Mouse (Mus musculus): Measurements from ENCODE around the gene C1qtnf1.

C1qtnf1 gene

DNA sequence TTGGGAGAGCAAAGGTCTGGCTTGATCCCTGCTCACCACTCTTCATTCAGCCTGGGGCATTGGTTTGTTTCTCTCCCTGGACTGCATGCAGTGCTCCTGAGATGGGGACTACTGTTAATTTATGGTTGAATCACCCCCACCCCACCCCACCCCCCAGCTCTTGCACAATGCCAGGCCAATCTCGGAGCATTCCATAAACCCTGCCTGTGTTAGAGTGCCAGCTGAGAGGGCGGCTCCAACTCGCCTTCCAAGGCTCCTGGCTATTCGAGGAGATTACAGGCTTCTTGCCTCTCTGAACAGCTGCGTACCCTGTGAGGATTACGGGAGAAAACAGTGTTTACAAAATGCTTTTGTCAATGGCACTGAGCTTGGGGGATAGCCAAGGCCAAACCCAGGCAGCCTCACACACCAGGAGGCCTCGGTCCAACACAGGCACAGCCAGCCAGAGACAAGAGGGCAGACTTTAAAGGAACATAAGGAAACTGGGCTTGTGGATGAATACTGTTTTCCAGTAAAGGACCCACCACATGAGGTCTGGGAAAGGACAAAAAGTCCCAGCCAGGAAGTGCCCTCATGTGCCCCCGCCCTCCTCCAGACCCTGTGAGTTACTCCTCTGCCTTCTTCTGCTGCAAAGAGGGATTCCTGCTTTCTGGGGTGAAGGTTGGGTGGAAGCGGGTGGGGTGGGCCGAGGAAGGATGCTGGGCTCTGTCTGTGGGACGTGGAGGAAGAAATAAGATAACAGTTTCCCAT lies 10.8 kb downstream of the C1qtnf1 start:
- DNase-seq: peak; percentile 96

DNA sequence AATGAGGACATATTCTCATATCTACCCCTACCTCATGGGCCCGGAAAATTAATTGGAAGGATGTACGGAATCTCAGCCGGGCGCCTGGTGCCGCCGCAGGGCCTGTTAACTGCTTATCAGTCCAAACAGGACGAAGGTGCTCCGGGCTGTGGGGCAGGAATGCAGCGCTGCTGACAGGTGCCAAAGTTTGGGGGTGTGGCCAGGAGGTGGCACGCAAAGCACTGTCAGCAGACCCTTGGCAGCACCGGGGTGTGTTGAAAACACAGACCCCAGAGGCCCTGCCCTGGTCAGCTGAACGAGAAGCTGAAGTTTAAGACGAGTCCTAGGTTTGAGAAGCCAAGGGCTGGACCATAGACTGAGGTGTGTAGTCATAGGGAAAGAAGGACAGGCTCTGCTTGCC lies 14.7 kb downstream of the C1qtnf1 start:
- DNase-seq: peak; percentile 95

DNA sequence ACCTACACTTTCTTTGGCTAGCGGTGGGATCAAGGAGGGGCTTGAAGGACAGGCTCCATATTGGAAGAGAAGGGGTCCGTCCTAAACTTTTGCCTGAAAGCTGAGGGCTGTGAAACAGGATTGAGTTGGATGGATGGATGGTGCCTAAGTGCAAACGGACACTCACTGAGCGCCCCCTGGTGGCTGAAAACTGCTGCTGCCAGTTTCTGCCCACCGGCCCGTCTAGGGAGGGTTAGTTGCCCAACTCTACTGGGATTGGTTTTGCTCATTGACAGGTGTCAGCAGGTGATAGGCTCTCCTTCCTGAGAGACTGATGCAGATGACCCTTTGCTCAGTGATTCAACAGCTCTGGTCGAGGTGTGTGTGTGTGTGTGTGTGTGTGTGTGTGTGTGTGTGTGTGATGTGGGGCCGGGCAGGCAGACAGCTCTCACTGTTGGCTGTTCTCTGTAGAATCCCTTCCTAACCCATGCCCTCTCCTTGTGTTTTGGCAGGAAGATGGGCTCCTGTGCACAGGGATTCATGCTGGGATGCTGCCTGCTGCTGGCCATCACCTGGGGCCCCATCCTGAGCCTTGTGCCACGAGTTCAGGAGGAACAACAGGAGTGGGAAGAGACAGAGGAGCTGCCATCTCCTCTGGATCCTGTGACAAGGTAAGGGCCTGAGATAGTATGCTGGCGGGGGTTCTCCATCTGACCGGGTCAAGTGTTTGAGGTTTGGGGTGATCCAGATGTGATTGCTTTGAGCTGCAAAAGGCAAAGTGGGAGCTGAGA lies 15.4 kb downstream of the C1qtnf1 start:
- DNase-seq: peak; percentile 95

DNA sequence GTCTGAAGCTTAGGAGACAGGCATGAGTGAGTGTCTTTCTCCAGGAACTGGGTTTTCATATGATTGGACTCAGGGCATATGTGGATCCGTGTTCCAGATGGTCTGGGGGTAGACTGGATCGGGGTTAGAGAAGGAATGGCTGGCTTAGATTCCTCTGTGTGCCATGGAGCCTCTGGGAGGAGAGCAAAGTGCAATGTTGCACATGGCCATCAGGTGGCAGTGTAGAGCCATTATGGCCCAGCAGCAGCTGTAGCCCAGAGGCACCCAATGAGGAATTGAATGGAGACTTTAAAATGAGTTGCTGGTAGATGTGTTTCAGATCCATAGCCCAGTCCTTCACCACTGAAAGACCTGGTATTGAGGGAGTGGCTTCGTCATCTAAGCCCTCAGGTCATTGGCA lies 17.8 kb downstream of the C1qtnf1 start:
- peak; percentile 95 for DNase-seq

DNA sequence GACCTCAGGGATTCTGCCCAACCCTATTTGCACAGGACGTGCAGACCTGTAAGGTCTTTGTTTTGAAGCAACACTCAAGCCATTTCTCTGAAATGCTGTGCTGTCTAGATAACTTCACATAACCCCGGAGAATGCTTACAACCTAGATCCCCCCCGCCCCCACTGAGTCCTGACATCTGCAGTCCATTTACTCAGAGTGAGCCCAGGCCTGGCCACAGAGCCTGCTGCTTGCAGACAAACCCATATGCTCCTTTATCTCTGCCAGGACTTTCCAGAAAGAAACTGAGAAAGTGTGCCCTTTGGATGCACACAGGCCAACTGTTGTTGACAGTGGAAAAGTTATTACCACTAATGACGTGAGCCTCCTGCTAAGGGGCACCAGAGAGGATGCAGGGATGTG lies 19.3 kb downstream of the C1qtnf1 start:
- no peak for DNase-seq

DNA sequence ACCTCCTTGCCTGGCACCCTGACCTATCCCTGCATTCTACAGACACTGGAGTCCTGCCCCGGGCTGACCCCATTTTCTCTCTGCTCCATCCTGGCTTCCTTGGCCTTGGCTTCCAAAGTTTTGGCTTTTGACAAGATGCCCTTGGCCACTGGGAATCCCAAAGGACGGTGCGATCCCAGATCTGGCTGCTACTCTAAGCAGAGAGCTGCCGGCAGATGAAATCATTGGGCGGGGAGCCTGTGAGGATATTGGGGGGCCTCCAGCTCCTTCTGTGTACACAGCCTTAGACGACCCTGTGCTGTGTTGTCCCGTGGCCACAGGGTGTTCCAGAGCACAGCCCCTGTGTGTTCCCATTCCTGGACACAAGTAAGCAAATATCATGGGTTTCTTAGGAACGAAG lies 20.4 kb downstream of the C1qtnf1 start:
- peak; percentile 99 for DNase-seq

DNA sequence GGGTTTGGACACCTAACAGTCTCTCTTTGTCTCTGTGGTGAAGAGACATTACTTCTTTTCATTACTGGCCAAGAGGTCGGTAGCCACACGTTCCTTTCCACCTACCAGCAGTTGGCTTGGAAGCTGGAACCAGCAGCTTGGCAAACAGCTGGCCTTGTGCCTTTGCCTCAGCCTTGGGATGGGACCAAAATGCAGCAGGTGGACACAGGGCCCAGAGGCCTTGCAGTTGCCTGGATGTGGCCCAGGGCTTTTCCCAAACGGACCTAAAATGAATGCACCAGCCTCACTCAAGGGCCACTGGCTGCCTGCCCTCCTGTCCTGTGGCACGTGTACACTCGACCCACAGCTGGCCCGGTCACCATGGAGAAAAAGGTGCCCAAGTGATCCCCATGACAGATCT lies 23.2 kb downstream of the C1qtnf1 start:
- no peak for DNase-seq

DNA sequence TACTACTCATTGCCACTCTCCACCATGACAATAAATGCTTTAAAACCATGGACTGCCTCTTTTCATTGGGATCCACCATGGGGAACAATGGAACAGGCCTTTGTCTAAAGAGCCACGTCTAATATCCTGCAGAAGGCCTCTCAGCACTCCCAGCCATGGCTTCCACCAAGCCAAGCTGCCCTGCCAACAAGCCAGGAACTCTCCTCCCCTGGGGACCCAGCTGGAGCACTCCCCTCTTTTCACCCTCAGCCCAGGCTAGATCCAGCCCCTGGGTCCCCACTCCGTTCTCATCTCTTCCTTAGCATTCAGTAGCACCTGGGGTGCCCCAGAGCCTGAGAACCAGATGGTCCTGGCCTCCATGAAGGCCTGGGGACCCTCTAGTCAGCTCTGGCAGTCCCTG lies 25.0 kb downstream of the C1qtnf1 start:
- DNase-seq: peak; percentile 96

DNA sequence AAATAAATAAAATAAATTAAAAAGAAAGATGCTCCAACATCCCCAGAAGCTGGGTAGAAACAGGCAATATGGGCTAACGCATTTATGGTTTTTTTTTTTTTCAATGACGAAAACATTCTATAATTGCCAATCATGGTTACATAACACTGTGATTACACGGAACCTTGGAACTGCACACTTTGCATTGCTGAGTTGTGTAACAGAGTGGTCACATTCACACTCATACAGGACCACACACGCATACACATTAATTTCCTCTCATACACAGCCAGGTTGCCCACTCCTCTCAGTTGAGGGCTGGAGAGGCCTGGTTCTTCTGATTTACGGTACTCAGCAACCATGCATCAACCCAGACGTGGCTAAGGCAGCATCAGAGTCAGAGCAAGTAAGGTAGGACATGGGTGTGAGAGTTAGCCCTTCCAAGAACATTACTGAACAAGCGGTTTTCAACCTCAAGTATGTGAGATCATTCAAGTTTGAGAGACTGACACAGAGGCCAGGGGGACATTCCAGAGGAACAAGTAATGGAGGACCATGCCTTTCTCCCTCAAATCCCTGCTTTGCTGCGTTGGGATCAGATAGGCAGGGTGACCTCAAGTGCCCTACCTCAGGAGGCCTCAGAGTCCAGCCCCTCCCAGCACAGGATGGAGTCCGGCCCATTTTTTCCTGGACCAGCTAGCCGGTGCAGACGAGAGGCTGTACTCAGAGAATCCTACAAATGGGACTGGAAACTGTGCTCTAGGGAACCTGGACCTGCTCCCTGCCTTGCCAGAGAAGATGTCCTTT lies 26.1 kb downstream of the C1qtnf1 start:
- peak; percentile 98 for DNase-seq

DNA sequence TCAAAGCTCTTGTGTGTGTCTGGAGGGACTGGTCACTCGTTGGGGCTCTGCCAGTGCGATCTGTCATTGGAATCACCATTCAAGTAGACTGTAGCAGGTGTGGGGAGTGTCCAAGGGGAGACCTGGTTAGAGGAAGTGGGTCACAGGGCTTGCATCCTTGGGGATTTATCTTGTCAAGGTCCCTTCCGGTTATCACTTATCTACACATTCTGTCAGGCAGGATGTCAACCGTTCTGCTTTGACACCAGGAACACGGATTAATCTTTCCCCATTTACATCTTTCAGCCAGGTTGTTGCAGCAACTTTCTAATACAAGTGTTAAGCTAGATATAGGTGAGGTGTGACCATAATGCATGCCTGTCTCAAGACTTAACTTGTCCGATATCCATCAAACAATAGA lies 27.8 kb downstream of the C1qtnf1 start:
- no peak for DNase-seq

DNA sequence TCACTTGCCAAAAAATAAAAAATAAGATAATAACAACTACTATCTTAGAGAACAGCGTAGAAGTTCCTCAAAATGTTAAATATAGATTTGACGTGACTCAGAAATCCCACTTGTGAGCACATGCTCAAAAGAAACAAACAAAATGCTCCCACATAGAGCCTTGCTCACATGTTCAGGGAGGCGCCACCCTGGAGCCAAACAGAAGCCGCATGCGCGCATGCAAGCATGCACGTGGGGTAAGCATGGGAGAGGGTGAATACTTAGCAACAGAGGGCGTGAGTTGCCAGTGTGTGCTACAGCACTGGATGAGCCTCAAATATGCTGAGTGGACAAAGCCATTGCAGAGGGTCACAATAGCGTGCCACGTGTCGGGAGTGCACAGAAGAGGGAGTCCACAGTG lies 28.9 kb downstream of the C1qtnf1 start:
- DNase-seq: peak; percentile 99

DNA sequence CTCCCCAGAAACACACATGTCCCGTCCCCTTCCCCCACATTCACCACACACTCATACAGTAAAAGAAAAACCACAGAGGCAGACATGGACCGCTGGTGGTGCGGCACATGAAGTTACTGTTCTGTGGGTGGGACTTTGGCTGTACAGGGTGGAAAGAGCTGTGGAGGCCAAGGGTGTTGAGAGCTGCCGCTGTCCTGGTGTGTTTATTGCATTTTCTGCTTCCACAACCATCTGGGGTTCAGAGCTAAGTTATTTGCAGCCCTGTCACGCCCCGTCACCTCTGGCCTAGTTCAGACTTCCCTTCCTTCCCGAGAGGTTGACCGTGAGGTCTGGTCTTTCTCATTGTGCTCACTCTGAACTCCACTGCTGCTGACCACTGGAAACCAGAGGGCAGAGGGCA lies 31.0 kb downstream of the C1qtnf1 start:
- DNase-seq: peak; percentile 99

DNA sequence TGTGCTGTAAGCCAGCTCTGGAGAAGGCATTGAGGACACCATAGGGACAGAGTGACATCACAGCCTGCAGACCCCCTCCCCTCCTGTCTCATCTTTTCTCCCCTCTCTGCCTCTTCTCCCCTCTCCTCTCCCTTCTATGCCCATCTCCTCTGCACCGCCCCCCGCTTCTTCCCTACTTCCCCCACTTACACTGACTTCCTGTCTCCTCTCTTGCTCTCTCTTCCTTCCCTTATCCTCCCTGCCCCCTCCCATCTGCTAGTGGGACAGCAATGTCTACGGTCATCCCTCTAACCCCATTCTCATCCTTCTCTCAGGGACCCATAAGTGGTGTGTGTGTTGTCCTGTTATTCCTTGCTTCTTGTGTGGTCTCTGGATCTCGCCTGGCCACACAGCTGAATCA lies 31.5 kb downstream of the C1qtnf1 start:
- peak; percentile 96 for DNase-seq

DNA sequence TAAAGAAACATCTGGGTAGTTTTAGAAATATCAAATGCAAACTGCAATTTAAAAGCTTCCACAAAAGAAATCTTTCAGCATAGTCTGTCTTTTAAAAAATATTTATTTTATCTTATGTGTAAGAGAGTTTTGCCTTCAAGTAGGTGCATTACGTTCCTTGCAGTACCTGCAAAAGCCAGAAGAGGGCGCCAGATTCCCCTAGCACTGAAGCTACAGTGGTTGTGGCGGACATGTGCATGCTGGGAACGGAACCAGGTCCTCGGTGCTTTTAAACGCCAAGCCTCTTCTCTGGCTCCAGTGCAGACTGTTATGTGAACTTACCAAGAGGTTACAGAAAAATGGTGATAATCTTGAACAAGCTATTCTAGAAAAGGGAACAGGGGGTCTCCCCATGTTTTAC lies 32.3 kb downstream of the C1qtnf1 start:
- DNase-seq: no peak

DNA sequence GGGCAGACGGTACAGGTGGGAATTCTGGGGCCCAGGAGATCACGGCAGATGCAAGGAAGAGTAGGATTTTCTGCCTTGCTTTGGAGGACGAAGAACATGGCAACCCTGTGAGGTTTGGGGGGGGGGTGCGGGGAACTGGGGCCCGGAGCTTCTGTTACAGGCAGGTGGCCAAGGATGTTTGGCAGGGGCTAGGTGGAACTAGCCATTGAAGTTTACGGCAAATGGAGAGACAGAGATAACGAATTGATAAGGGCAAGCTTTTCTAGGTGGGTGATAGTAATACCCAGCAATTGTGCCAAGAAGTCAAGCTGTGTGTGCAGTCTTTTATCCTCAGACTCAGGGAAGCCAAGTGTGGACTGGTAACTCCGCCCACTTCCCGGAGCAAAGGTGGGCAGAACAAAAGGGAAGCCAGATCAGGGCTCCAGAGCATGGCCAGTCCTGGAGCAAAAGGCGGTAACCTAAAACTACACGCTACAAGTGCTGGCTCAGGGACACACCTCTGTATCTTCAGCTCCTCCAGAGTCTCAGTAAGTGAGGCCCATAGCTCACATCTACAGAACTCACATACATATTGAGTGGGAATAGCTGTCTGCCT lies 39.5 kb downstream of the C1qtnf1 start:
- no peak for DNase-seq

DNA sequence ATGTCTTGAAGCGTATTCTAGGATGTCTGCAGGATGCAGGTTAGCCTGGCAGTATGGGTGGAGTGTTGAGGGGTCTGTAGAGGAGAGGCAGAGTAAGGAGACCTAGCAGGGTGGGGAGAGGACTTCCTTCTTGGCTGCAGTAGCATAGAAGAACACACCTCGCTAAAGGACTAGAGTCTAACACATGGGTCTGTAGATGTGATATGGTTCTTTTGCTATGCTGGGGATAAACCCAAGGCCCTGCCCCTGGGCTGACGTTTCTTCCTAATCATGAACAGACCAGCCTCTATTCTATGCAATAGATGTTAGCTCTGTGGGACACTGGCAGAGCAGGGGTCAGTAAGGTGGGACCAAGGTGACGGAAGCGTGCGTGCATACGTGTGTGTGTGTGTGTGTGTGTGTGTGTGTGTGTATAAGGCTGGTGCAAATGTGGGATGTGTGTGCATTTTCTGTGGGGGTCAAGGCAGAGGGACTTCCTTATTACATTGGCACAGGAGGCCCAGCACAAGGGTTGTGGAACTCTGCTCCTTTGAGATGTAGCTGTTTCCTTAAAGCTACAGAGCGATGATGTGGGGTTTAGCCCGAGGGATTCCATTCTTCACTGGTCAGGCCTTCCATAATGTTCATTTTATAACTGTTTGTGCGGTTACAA lies 41.6 kb downstream of the C1qtnf1 start:
- no peak for DNase-seq

DNA sequence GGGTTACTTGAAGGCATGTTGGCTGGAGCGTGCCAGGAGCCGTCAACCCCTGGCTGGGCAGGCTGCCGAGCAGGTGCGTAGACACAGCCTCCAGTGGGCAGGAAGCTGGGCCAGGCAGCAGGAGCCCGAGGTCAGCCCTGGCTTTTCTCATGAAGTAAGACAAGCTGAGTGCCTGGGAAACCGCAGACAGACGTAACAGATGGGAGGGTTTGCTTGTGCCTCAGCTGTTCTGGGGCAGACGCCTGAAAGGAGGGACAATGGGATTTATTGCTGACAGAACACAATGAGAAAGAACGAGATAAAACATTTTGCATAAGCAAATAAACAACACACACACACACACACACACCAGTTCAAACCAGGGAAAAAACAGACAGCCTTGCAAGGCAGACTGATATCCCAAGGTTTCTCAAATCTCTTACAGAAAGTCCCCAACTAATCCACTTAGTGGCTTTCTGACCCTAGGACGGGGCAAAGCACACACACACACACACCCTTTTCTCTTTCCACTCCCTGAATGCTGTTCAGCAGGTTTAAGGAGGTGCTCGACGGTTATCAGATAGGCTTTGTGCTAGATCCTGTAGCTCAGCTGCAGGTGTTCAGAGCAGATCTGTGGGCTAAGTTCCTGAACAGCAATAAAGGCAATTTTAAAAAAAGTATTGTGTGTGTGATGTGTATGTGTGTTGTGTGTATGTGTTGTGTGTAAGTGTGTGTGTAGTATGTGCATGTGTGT lies 42.4 kb downstream of the C1qtnf1 start:
- DNase-seq: peak; percentile 93

DNA sequence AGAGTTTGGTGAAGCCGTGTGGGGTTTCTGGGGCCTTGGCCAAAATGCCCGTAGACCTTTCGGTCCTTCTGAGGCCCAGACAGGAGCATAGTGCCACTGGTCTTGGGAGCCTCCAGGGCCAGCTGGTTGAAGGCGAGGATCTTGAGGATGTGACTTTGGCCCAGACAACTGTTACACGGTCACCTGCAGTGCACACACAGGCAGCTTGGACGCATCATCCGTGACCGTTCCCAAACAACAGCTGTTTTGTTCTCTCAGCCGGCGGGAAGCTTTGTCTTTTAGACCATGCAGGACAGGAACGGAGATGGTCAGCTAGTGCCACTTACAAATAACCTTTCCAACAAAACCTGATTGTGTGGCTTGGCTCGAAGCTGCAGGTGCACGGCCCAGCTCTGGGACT lies 43.7 kb downstream of the C1qtnf1 start:
- no peak for DNase-seq

DNA sequence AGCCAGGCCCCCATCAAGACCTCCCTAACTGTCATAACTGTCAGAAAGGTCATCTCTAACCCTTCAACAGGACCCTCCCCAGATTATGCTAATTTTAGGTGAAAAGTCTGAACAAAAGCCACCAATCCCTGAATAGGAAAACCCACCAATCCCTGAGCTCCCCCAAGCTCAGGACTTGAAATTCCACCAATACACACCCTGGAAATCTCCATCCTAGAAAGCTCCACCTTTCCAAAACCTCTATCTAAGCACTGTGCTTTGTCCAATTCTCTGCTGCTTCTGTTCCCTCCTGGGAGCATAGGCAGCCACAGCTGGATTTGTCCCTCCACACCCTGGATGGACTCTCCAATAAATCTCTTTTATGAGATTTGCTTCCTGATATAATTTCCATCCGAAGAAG lies 45.2 kb downstream of the C1qtnf1 start:
- no peak for DNase-seq

DNA sequence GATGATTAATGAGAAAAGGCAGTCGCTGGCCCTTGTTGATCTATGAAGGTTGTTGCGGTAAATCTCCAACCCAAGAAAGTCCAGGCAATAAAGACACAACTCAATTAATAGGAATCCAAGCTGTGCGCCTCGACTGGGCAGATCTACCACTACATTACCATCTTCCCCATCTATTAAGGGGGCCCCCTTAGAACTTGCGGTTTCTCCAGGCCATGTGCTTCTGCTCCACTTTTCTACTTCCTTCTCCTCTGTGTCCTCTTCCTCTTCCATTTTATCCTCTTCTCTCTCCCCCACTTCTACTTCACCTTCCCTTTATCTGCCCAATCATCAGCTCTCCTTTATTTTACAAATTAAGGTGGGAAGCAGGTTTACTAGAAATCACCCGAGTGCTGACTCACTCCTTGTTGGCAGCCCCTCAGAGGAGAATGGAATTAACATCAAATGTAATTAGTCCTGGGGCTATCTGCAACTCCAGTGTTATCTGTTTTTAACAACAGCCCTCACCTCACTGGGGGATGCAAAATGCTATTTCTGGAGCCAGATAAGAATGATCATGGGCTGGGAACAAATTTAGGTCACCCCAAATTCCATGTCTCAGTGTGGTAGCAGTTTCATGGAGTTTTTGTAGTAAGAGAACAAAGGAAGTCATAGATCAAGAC lies 46.0 kb downstream of the C1qtnf1 start:
- DNase-seq: no peak

DNA sequence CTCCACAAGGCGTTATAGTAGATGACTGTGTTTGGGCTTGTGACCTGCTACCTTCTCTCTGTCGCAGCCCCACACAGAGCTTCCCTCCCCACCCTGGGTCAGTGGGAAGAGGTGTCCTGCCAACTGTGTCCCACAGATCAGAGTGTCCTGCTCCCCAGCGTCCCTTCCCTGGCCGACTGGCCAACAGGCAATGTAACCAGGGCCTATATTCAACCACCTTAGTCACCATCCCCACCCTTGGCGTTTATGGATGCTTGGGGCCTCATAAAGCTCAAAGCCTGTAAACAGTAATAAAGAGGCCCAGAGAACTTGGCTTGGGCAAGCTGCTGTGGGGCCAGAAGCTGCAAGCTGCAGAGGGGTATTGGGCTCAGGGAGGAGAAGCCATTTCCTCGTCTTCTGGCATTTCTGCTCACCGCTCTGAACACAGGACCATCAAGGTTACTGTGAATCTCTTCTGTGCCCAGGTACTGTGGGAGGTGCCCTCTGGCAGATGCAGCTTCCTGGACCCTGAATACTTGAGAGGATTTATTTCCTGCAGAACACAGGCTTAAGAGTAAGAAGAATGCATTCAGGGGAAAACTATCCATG lies 47.6 kb downstream of the C1qtnf1 start:
- peak; percentile 90 for DNase-seq

Data from heart, adult 11 months (tissue).